Mouse (Mus musculus) hindbrain, embryonic 13.5 days (tissue): Measurements from ENCODE around the gene Sult5a1. TPM values are rescaled to one million over a fixed set of nuclear protein-coding genes. Genes with fewer than 3 reads are reported as not detected.

Source experiments
- ATAC-seq: fragments of 200-750 bp; cut with Nextera tagmentation; 2 replicates; pipeline ENCODE4 v1.8.0; 2017; ENCODE audit warnings: moderate TSS enrichment; ENCODE audit not compliant: low FRiP score
- H3K27ac ChIP-seq: fragments of 300-500 bp; sonication (generic); 2 replicates; pipeline ENCODE4 v1.5.1; 2015; ENCODE audit warnings: inconsistent platforms, mild to moderate bottlenecking, moderate library complexity
- H3K27me3 ChIP-seq: fragments of 300-500 bp; sonication (generic); 2 replicates; pipeline ENCODE4 v1.6.1; 2015; ENCODE audit warnings: mild to moderate bottlenecking, inconsistent platforms
- H3K36me3 ChIP-seq: fragments of 300-500 bp; sonication (generic); 2 replicates; pipeline ENCODE4 v1.6.1; 2015; ENCODE audit warnings: mild to moderate bottlenecking, inconsistent platforms
- H3K4me1 ChIP-seq: fragments of 300-500 bp; sonication (generic); replicated peaks from 2 replicates; pipeline ENCODE4 v1.6.1; 2015; ENCODE audit warnings: inconsistent platforms
- H3K4me2 ChIP-seq: fragments of 300-500 bp; sonication (generic); 2 replicates; pipeline ENCODE4 v1.6.1; 2015; ENCODE audit warnings: inconsistent platforms, mild to moderate bottlenecking, moderate library complexity
- H3K4me3 ChIP-seq: fragments of 300-500 bp; sonication (generic); 2 replicates; pipeline ENCODE4 v1.5.1; 2015; ENCODE audit warnings: mild to moderate bottlenecking, inconsistent platforms
- H3K9ac ChIP-seq: fragments of 300-500 bp; sonication (generic); 2 replicates; pipeline ENCODE4 v1.6.1; 2015; ENCODE audit warnings: mild to moderate bottlenecking, inconsistent platforms
- H3K9me3 ChIP-seq: fragments of 300-500 bp; sonication (generic); 2 replicates; pipeline ENCODE4 v1.6.1; 2016; ENCODE audit warnings: inconsistent platforms
- WGBS: fragments of 180-500 bp; shearing (Covaris S2); methylation state at CpG from one replicate; pipeline ENCODE4 v1.1.7; 2015; 5-methylcytosine and 5-hydroxymethylcytosine counted together
- polyA plus RNA-seq: library from polyadenylated mRNA; unstranded; fragments of >200 nt; fragmentation: Nextera tagmentation; extraction: Ambion mirVana; gene quantifications from 2 replicates; pipeline ENCODE4 v1.2.1, GENCODE M21; 2015

The Sult5a1 gene
- polyA plus RNA-seq, 1 experiment from 2014 or later: 1.5 TPM

DNA sequence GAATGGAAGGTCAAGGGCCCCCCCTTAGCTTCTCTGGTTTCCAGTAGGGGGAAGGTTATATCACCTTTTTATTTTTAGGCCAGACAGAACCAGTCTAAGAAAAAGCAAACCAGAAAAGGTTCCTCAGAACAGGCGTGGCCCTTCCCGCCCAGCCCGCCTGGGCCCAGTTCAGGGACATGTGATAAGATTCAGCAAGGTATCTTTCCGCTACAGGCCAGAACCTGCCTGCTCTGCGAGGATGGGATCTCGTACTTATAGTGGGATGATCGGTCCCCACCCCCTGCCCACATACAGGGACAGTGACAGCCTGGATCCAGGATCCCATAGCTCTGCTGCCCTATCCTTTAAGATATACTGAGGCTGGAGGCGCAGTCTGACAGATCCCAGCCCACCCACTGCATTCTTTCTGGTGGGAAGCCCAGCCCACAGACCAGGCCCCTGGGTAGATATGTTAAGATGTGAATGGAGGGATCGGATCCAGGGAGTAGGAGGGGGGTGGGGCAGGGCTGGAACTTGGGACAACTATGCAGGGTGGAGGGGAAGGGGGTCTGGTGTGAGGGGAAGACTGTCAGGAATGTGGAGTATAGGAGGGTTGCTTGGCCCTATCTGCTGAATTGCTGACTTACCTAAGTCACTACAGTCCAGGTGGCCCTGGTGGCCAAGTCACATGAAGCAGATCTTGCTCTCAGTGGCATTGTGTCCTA, 1.9 kb downstream of the Sult5a1 start:
- Histone ChIP-seq H3K4me1 (peaks cover 5% of the 10 kb centered on the region), H3K9ac (no peak overlapping the region), H3K36me3 (no peaks in the 10 kb centered on the region), H3K4me2 (no peak overlapping the region), H3K27ac (no peak overlapping the region), H3K27me3 (no peaks in the 10 kb centered on the region; the same call in 1 of the 2 replicates), H3K9me3 (no peaks in the 10 kb centered on the region), H3K4me3 (no peak overlapping the region)
- ATAC-seq: no peak
- WGBS: 84% methylated on average over 9 of the region's 9 CpGs

DNA sequence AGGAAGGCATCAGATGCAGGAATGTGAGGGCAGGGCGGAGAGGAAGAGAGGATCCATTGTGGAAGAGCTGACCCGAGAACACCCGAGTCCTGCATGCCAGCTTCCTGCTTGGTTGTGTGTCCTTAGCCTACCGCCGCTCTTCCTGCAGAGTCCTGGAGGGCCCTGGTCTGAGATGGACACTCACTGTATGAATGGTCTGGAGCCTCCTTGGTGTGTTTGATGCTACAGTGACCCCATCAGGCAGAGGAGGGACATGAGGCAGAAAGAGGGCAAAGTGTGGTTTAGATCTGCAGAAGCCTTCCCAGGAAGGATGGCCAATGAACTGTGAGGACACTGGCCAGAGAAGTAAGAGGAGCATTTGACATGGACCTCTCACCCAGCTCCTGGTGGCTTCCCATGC, 2.9 kb downstream of the Sult5a1 start:
- no peak for ATAC-seq
- Histone ChIP-seq H3K36me3 (no peaks in the 10 kb centered on the region), H3K27me3 (no peaks in the 10 kb centered on the region; the same call in 1 of the 2 replicates), H3K9me3 (no peaks in the 10 kb centered on the region), H3K4me3 (no peak overlapping the region), H3K27ac (no peak overlapping the region), H3K4me1 (peaks cover 5% of the 10 kb centered on the region), H3K9ac (no peak overlapping the region), H3K4me2 (no peak overlapping the region)
- 85% methylated on average over 5 of the region's 5 CpGs for WGBS

DNA sequence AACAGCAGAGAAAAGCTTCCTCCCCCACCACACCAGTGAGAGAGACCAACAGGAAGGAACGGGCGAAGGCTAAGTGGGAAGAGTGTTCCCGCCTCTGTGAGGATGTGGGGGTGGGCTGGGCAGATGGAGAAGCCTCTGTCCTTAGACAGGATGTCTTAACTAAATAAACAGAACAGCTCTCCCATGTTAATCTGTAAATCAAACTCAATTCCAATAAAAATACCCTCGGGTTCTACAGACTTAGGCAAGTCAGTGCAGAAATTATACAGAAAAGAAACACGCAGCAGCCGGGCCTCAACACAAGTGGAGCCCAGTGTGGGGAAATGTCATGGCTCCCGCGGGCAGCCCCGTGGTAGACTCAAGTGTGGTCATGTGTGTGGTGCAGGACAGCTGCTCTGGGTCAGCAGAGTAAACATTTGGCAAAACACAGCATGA, 7.4 kb downstream of the Sult5a1 start:
- no peaks in the 10 kb centered on the region for H3K36me3 ChIP-seq
- H3K4me2 ChIP-seq: no peak overlapping the region
- no peak overlapping the region for H3K9ac ChIP-seq
- H3K4me1 ChIP-seq: no peaks in the 10 kb centered on the region
- no peak for ATAC-seq
- H3K9me3 ChIP-seq: no peaks in the 10 kb centered on the region
- no peak overlapping the region for H3K27ac ChIP-seq
- 72% methylated on average over 9 of the region's 9 CpGs for WGBS
- no peaks in the 10 kb centered on the region for H3K27me3 ChIP-seq
- H3K4me3 ChIP-seq: no peak overlapping the region

DNA sequence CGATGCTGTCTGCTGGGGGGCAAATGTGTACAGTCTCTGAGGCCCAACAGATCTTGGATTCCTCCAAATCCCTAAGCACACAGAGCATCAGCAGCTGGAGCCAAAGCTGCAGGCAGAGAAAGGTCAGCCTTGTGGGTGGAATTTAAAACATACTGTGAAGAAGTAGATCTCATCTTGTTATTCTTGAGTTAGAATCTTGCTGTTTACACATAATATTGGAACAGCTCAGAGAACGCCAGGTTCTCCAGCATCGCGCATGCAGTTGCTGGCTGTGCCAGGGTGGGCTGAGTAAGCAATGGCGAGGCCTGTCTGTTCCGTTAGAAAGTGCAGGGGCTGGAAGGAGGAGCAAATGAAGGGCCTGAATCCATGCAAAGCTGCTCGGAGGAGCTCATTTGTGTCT, 11.7 kb downstream of the Sult5a1 start:
- H3K4me2 ChIP-seq: no peak overlapping the region
- WGBS: 83% methylated on average over 7 of the region's 7 CpGs
- no peaks in the 10 kb centered on the region for H3K9me3 ChIP-seq
- H3K36me3 ChIP-seq: no peaks in the 10 kb centered on the region
- no peak overlapping the region for H3K4me3 ChIP-seq
- no peaks in the 10 kb centered on the region for H3K4me1 ChIP-seq
- no peaks in the 10 kb centered on the region for H3K27me3 ChIP-seq
- H3K9ac ChIP-seq: no peak overlapping the region
- no peak for ATAC-seq
- no peak overlapping the region for H3K27ac ChIP-seq

DNA sequence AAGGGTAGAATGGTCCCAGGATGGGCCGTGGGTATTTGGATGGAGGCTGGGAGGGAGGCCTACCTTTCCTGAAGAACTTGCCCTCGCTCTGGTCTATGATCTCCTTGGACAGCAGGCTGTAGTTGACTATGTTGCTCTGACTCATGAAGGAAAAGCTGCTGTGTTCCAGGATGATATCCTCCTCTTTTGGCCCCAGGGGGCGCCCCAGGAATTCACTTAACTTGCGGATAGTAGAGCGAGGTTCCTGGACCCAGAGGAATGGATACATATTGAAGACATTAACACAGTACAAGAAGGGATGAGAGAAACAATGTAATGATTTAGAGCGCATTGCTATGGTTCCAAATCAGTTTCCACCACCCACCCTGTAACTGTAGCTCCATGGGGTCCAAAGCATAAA, 12.8 kb downstream of the Sult5a1 start:
- Histone ChIP-seq H3K9ac (no peak overlapping the region), H3K27me3 (no peaks in the 10 kb centered on the region), H3K4me3 (no peak overlapping the region), H3K4me1 (no peaks in the 10 kb centered on the region), H3K9me3 (no peaks in the 10 kb centered on the region), H3K36me3 (no peaks in the 10 kb centered on the region), H3K27ac (no peak overlapping the region), H3K4me2 (no peak overlapping the region)
- WGBS: 52% methylated on average over 6 of the region's 6 CpGs
- no peak for ATAC-seq

DNA sequence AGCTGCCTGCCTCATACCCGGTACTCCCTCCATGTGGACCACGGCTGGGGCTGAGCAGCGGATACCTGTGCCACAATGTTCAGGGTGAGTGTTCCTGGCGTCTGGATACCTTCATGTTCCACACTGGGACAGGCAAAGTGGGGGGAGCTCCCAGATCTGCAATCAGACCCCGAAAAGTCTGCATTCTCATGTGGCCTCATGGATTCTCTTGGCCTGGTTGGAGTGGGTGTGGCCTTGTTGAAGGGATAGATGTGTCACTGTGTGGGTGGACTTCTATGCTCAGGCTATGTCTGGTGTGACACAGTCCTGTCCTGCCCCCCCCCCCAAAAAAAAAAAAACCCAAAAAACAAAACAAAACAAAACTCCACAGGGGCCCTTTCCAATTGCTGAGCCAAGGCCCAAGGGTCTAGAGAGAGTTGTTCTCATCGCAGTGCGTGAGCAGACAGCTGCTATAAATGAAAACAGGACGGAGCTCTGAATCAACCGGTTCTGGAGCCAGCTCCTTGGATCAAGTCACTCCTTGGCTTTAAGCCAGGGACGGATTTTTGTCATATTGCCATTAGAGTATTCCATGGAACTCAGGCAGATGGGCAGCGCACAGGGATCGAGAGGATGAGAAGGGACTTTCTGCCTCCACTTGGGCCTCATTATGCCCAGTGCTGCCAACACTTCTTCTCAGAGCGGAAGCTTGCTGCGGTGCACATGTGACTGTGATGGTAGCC, 16.2 kb downstream of the Sult5a1 start:
- Histone ChIP-seq H3K36me3 (no peaks in the 10 kb centered on the region), H3K27ac (no peak overlapping the region), H3K4me3 (no peak overlapping the region), H3K4me1 (peaks cover 16% of the 10 kb centered on the region), H3K27me3 (no peaks in the 10 kb centered on the region), H3K9ac (no peak overlapping the region), H3K4me2 (no peak overlapping the region), H3K9me3 (no peaks in the 10 kb centered on the region)
- no peak for ATAC-seq
- 76% methylated on average over 14 of the region's 14 CpGs for WGBS

DNA sequence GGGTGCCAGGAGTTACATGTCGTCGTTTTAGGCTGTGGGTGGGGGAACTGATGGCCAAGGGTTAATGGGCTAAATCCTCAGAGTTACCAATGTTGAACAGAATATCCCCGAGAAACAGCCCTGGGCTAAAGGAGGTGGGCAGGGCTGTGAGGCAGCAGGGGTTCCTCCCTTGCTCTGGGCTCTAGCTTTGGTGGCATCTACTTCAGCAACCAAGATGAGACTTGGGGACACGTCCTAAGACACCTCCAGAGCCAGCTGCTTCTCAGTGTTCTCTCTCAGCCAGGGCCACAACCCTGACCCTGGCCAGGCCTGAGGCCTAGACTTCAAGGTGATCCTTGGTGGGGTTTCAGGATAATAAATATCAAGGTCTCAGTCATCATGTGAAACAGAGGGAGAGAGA, 19.4 kb downstream of the Sult5a1 start:
- H3K27ac ChIP-seq: no peak overlapping the region
- H3K27me3 ChIP-seq: 0 out of 2 replicates have a peak, but pooled peaks cover 5% of the 10 kb centered on the region
- no peaks in the 10 kb centered on the region for H3K9me3 ChIP-seq
- WGBS: 71% methylated on average over 4 of the region's 4 CpGs
- no peaks in the 10 kb centered on the region for H3K36me3 ChIP-seq
- H3K4me2 ChIP-seq: no peak overlapping the region
- H3K9ac ChIP-seq: no peak overlapping the region
- H3K4me1 ChIP-seq: peaks cover 36% of the 10 kb centered on the region
- no peak overlapping the region for H3K4me3 ChIP-seq
- no peak for ATAC-seq

DNA sequence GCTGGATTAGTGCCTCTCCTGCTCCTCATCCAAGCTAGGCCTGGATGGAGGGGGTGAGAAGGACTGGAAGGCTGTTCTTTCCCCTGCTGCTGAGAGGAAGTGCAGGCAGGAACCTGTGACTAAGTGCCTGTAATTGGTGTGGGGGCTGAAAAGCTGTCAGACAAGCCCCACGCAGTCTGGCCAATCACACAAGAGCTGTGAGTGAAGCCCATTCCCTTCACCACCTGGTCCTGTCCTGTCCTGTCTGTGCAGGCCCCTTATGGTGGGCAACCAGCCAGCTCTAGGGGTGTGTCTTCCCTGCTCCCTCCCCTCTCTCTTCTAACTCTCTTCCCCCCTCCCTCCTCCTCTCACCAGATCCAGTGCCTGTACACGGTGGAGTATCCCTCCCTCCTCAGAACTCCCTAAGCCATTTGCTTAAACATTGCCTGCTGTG, 20.5 kb downstream of the Sult5a1 start:
- H3K36me3 ChIP-seq: no peaks in the 10 kb centered on the region
- WGBS: 17% methylated on average over 2 of the region's 2 CpGs
- H3K9ac ChIP-seq: peak overlapping the region; percentile 51; the same call in 1 of the 2 replicates
- no peak overlapping the region for H3K4me3 ChIP-seq
- H3K4me1 ChIP-seq: peaks cover 36% of the 10 kb centered on the region
- H3K27me3 ChIP-seq: 0 out of 2 replicates have a peak, but pooled peaks cover 5% of the 10 kb centered on the region
- peak overlapping the region; percentile 40; the same call in 1 of the 2 replicates for H3K27ac ChIP-seq
- peak; percentile 67; the same call in 1 of the 2 replicates for ATAC-seq
- no peaks in the 10 kb centered on the region for H3K9me3 ChIP-seq
- no peak overlapping the region for H3K4me2 ChIP-seq

DNA sequence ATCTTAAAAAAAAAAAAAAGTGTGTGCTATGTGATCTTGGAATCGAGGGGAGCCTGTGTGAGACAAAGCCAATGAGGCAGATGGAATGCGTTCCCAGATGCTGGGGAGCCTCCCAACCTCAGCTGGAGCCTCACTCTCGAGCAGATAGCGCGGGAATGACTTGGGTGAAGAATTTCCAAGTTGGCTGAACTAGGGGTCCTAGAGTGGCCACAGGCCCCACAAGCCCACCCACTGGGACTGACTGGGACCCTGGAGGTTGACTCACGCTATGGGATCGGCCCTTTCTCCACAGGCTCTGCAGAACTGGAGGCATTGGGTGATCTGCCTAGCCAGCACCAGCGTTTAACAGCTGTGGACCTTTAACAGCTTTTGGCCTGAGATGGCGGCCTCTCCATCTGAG, 21.8 kb downstream of the Sult5a1 start:
- peaks cover 36% of the 10 kb centered on the region for H3K4me1 ChIP-seq
- ATAC-seq: no peak
- 0 out of 2 replicates have a peak, but pooled peaks cover 5% of the 10 kb centered on the region for H3K27me3 ChIP-seq
- H3K4me3 ChIP-seq: no peak overlapping the region
- no peak overlapping the region for H3K27ac ChIP-seq
- no peaks in the 10 kb centered on the region for H3K36me3 ChIP-seq
- H3K9me3 ChIP-seq: no peaks in the 10 kb centered on the region
- no peak overlapping the region for H3K9ac ChIP-seq
- 88% methylated on average over 9 of the region's 9 CpGs for WGBS
- H3K4me2 ChIP-seq: no peak overlapping the region

DNA sequence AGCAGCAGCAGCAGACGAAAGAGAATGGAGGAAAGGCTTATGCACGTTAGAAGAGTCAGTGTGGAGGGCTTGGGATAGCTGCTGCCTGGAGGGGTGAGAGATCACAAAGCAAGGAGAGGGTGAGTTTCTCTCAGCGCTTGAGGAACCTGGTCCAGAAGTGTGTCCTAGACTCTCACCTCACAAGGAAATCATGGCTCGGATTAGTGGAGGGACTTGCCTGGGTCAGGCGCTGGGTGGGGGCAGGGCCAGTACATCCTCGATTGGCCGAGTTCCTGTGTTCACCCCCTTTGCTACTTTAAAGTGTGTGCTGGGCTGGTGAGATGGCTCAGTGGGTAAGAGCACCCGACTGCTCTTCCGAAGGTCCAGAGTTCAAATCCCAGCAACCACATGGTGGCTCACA, 22.3 kb downstream of the Sult5a1 start:
- peaks cover 36% of the 10 kb centered on the region for H3K4me1 ChIP-seq
- H3K9ac ChIP-seq: no peak overlapping the region; the same call in 1 of the 2 replicates
- WGBS: 48% methylated on average over 9 of the region's 9 CpGs
- no peaks in the 10 kb centered on the region for H3K9me3 ChIP-seq
- H3K4me3 ChIP-seq: no peak overlapping the region
- ATAC-seq: no peak
- peak overlapping the region; percentile 33 for H3K4me2 ChIP-seq
- peak overlapping the region; percentile 73 for H3K27ac ChIP-seq
- 0 out of 2 replicates have a peak, but pooled peaks cover 5% of the 10 kb centered on the region for H3K27me3 ChIP-seq
- no peaks in the 10 kb centered on the region for H3K36me3 ChIP-seq

DNA sequence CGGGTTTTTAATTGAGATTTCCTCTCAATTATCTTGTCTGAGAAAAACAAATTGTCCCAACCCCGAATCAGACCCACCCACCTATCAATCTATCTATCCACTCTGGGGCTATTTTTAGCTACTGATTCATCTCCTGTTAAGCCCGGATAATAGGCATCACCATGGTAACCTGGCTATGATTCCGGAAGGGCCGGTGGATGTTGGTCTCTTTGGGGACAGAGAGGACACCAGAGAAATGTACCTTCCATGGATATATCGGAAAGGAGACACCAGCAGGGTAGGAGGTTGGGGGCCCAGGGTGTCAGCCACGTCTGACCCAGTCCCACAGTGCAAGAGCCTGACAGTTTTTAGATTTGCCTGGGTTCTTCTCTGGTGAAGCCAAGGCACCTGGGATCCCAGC, 22.7 kb downstream of the Sult5a1 start:
- Histone ChIP-seq H3K4me3 (no peak overlapping the region), H3K9me3 (no peaks in the 10 kb centered on the region), H3K36me3 (no peaks in the 10 kb centered on the region), H3K9ac (no peak overlapping the region; the same call in 1 of the 2 replicates), H3K4me1 (peaks cover 36% of the 10 kb centered on the region), H3K27ac (peak overlapping the region; percentile 73), H3K4me2 (peak overlapping the region; percentile 33), H3K27me3 (0 out of 2 replicates have a peak, but pooled peaks cover 5% of the 10 kb centered on the region)
- no peak for ATAC-seq
- 17% methylated on average over 7 of the region's 7 CpGs for WGBS

DNA sequence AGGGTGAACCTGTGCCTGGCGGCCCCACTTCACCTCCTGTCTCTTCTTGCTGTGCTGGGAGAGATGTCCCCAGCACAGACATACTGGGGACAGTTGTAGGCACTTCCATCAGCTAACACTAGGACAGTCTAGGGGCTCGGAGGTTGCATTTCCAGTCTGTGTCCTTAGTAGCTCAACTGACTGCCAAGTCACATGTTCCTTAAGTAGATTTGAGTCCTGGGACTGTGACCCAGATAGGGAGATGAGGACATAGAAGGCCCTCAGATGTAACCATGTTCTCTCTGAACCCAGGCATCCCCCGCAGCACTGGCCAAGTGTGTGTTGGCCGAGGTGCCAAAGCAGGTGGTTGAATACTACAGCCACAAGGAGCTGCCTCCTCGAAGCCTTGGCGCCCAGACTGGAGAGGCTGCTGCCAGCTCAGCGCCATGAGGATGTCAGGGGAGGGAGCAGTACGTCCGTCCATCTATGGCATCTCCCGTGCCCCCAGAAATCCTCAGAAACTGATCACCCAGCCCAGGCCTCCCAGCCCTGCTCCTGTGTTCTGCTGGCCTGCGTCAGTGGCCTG, 23.9 kb downstream of the Sult5a1 start:
- ATAC-seq: no peak
- Histone ChIP-seq H3K4me1 (peaks cover 36% of the 10 kb centered on the region), H3K27me3 (0 out of 2 replicates have a peak, but pooled peaks cover 5% of the 10 kb centered on the region), H3K36me3 (no peaks in the 10 kb centered on the region), H3K9me3 (no peaks in the 10 kb centered on the region), H3K27ac (no peak overlapping the region), H3K4me2 (no peak overlapping the region), H3K9ac (no peak overlapping the region), H3K4me3 (no peak overlapping the region)
- 86% methylated on average over 11 of the region's 11 CpGs for WGBS
